Mouse (Mus musculus): ENCODE data around the gene Scml4. TPM values are rescaled to one million over a fixed set of nuclear protein-coding genes. Genes with fewer than 3 reads are reported as not detected.

Gene Scml4
- polyA plus RNA-seq (2012; rRNA removed): 0.56 and 0.65 TPM in 2 replicates

DNA sequence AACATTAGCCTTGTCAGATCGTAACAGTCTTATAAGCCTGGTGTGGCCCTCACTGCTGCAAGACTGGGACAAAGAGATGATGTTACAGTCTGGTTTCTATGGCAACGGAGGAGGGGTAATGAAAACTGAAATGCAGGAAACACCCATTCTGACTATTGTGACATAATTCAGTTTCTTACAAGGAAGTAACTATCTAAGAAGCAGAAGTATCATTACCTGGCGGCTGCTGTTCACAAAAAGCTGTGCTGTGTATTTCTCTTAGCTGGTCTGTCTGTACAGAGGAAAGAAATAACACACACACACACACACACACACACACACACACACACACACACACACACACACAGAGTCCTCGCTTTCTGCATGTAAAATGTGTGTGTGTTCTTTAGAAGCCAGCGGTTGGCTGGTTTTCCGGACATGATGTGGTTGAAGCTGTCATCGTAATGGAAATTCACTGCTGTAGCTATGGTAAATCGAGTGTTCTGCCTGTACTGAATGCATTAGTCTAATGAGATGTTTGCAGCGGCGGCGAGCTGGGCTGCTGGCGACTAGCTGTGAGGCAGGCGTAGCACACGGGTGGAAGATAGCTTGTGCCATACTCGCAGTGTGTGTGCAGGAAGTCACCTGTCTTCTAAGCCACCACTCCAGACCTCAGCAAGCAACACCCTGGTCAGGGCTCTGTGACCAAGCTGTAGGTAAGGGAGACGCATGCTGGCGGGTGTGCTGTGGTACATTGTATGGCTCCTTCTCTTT lies at the start of gene Scml4:
TSS of gene Scml4 (plus strand) at position 212 of the 753 bp plus-strand sequence.
- no peaks in the 10 kb centered on the region; the same call in 1 of the 2 replicates for H3K4me1 ChIP-seq (ENCODE audit: control insufficient read depth, insufficient read depth, low read length)
- H3K27ac ChIP-seq (ENCODE audit: control insufficient read depth, insufficient read depth, low read depth, low read length): no peak within 1 kb of the TSS
- no peak for TF ChIP-seq CTCF (IDR thresholded peaks at IDR 0.05; ENCODE audit: control insufficient read depth, insufficient read depth, insufficient replicate concordance, low read depth, low read length)
- peak; percentile 31; the same call in 1 of the 2 replicates for TF ChIP-seq POLR2A (IDR thresholded peaks at IDR 0.05; ENCODE audit: control insufficient read depth, low read depth, low read length)
- H3K27me3 ChIP-seq (ENCODE audit: control insufficient read depth, insufficient read depth, low read length): no peaks in the 10 kb centered on the region
- no peaks in the 10 kb centered on the region for H3K36me3 ChIP-seq (ENCODE audit: control insufficient read depth, insufficient read depth, low read length)
- peak within 1 kb of the TSS; percentile 78 for H3K4me3 ChIP-seq (ENCODE audit: control insufficient read depth, low read depth, low read length)

DNA sequence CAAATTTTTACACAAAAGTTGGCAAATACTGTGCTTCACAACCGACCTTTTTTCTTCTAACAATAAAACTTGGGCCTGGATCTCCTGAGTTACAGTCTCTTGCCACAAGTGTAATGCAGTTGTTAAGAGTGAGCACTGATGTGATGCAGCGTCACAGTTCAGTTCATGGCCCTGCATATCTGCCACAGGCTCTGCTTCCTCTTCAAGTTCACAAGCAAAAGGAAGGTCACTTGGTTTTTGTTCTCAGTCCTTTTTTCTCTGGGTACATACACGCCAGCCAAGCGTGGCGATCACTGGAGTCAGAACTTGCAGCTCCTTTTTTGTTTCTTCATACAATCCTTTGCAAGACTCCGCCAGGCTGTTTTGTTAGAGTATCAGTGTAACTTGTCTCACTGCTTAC lies 34.2 kb upstream of the Scml4 start:
- Histone ChIP-seq H3K4me1 (ENCODE audit: control insufficient read depth, insufficient read depth, low read length) (no peaks in the 10 kb centered on the region), H3K27ac (ENCODE audit: control insufficient read depth, insufficient read depth, low read depth, low read length) (no peak overlapping the region), H3K36me3 (ENCODE audit: control insufficient read depth, insufficient read depth, low read length) (no peaks in the 10 kb centered on the region; the same call in 1 of the 2 replicates), H3K4me3 (ENCODE audit: control insufficient read depth, low read depth, low read length) (no peak overlapping the region), H3K27me3 (ENCODE audit: control insufficient read depth, insufficient read depth, low read length) (no peaks in the 10 kb centered on the region)
- TF ChIP-seq POLR2A (IDR thresholded peaks at IDR 0.05; ENCODE audit: control insufficient read depth, low read depth, low read length): no peak
- no peak for TF ChIP-seq CTCF (IDR thresholded peaks at IDR 0.05; ENCODE audit: control insufficient read depth, insufficient read depth, insufficient replicate concordance, low read depth, low read length)

- TF ChIP-seq CTCF (IDR thresholded peaks at IDR 0.05; ENCODE audit: control insufficient read depth, insufficient read depth, insufficient replicate concordance, low read depth, low read length) (no peak), POLR2A (IDR thresholded peaks at IDR 0.05; ENCODE audit: control insufficient read depth, low read depth, low read length) (no peak)
- H3K27me3 ChIP-seq (ENCODE audit: control insufficient read depth, insufficient read depth, low read length): no peaks in the 10 kb centered on the region
- H3K4me3 ChIP-seq (ENCODE audit: control insufficient read depth, low read depth, low read length): no peak overlapping the region
- no peak overlapping the region for H3K27ac ChIP-seq (ENCODE audit: control insufficient read depth, insufficient read depth, low read depth, low read length)
- H3K36me3 ChIP-seq (ENCODE audit: control insufficient read depth, insufficient read depth, low read length): no peaks in the 10 kb centered on the region; the same call in 1 of the 2 replicates
- no peaks in the 10 kb centered on the region for H3K4me1 ChIP-seq (ENCODE audit: control insufficient read depth, insufficient read depth, low read length)
Observed at GRCm38 (mm10) chr10:42827155-42827554, 33.0 kb upstream of the Scml4 start.

- no peak overlapping the region for H3K4me3 ChIP-seq (ENCODE audit: control insufficient read depth, low read depth, low read length)
- H3K27ac ChIP-seq (ENCODE audit: control insufficient read depth, insufficient read depth, low read depth, low read length): no peak overlapping the region
- no peaks in the 10 kb centered on the region for H3K27me3 ChIP-seq (ENCODE audit: control insufficient read depth, insufficient read depth, low read length)
- no peaks in the 10 kb centered on the region for H3K4me1 ChIP-seq (ENCODE audit: control insufficient read depth, insufficient read depth, low read length)
- TF ChIP-seq CTCF (IDR thresholded peaks at IDR 0.05; ENCODE audit: control insufficient read depth, insufficient read depth, insufficient replicate concordance, low read depth, low read length): no peak
- TF ChIP-seq POLR2A (IDR thresholded peaks at IDR 0.05; ENCODE audit: control insufficient read depth, low read depth, low read length): no peak
- H3K36me3 ChIP-seq (ENCODE audit: control insufficient read depth, insufficient read depth, low read length): no peaks in the 10 kb centered on the region; the same call in none of the 2 replicates
Observed at GRCm38 (mm10) chr10:42830007-42830406, 30.2 kb upstream of the Scml4 start.

DNA sequence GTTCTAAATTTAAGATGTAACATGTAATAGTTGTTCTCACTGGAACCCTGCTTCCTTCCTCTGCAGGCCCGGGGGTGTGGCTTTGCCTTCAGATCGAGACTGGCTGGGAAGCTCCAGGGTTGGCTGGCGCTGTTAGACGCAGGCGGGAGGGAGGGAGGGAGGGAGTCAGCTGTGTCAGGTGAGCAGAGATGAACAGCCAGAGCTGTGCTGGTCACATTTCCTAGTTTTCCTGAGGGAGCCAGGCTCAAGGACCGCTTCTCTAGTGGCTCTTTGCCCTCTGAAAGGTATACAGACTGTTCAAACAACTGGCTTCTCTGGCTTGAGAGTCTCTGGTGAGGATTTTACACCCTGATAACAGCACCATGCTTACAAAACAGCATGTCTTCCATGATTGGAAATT lies 29.8 kb upstream of the Scml4 start:
- no peak overlapping the region for H3K4me3 ChIP-seq (ENCODE audit: control insufficient read depth, low read depth, low read length)
- TF ChIP-seq POLR2A (IDR thresholded peaks at IDR 0.05; ENCODE audit: control insufficient read depth, low read depth, low read length): no peak
- TF ChIP-seq CTCF (IDR thresholded peaks at IDR 0.05; ENCODE audit: control insufficient read depth, insufficient read depth, insufficient replicate concordance, low read depth, low read length): no peak
- H3K4me1 ChIP-seq (ENCODE audit: control insufficient read depth, insufficient read depth, low read length): no peaks in the 10 kb centered on the region
- no peak overlapping the region for H3K27ac ChIP-seq (ENCODE audit: control insufficient read depth, insufficient read depth, low read depth, low read length)
- no peaks in the 10 kb centered on the region for H3K27me3 ChIP-seq (ENCODE audit: control insufficient read depth, insufficient read depth, low read length)
- no peaks in the 10 kb centered on the region; the same call in none of the 2 replicates for H3K36me3 ChIP-seq (ENCODE audit: control insufficient read depth, insufficient read depth, low read length)

DNA sequence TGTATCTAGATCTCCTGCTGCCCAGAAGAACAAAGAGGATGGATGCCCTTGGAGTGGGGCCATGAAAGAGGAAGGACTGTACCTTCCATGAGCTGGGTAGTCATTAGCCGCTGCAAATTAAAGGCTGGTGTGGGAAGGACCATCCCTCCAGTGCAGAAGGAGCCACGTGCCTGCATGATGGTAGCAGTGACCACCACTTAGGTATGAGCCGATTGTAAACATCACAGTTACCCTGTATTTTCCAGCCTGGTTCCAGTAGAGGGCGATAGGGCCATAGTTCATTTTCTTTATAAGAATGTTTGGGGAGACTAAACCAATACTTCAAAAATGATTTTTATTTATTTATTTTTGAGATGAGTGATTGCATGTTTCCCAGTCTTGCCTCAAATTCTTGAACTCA lies 27.5 kb upstream of the Scml4 start:
- Histone ChIP-seq H3K36me3 (ENCODE audit: control insufficient read depth, insufficient read depth, low read length) (no peaks in the 10 kb centered on the region; the same call in none of the 2 replicates), H3K4me1 (ENCODE audit: control insufficient read depth, insufficient read depth, low read length) (no peaks in the 10 kb centered on the region), H3K27ac (ENCODE audit: control insufficient read depth, insufficient read depth, low read depth, low read length) (no peak overlapping the region), H3K4me3 (ENCODE audit: control insufficient read depth, low read depth, low read length) (no peak overlapping the region), H3K27me3 (ENCODE audit: control insufficient read depth, insufficient read depth, low read length) (no peaks in the 10 kb centered on the region)
- TF ChIP-seq POLR2A (IDR thresholded peaks at IDR 0.05; ENCODE audit: control insufficient read depth, low read depth, low read length) (no peak), CTCF (IDR thresholded peaks at IDR 0.05; ENCODE audit: control insufficient read depth, insufficient read depth, insufficient replicate concordance, low read depth, low read length) (no peak)

DNA sequence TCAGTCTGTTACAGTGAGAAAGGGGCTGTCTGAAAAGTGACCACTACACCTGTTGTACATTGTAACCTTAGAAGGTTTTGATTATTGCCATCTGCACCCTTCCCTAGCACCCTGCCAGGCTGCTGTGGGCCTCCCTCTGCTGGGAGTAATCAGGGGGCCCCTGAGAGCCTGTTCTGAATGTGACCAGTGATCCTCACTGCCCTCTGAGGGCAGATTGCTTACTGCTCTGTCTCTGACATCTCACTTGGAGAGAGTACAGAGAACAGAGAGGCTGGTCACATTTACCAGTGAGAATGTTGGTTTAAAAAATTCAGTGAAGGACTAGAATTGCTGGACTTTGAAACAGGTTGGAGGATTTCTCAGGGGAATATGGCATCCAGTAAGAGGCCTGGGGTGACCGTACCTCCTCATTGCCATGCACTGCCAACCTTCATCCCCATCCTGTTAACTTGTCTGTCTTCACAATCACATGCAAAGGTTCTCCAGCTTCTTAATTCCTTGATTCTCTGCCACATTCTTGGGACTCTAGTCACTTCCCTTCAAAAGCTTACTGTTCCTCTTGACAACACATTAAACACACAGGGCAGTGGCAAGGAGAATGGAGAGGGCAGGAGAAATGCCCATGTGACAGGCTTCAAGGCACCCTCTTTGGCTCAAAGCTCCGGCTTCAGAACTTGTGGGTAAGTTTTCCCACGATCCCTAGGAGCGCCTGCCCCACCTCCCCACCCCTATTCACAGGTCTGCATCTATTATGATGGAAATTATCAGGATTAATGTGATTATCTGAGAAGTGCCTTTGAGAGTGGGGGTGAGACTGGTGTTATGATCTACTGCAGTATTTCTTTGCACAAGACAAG lies 26.1 kb upstream of the Scml4 start:
- TF ChIP-seq CTCF (IDR thresholded peaks at IDR 0.05; ENCODE audit: control insufficient read depth, insufficient read depth, insufficient replicate concordance, low read depth, low read length) (no peak), POLR2A (IDR thresholded peaks at IDR 0.05; ENCODE audit: control insufficient read depth, low read depth, low read length) (no peak)
- Histone ChIP-seq H3K27ac (ENCODE audit: control insufficient read depth, insufficient read depth, low read depth, low read length) (no peak overlapping the region), H3K4me3 (ENCODE audit: control insufficient read depth, low read depth, low read length) (no peak overlapping the region), H3K36me3 (ENCODE audit: control insufficient read depth, insufficient read depth, low read length) (no peaks in the 10 kb centered on the region; the same call in 1 of the 2 replicates), H3K4me1 (ENCODE audit: control insufficient read depth, insufficient read depth, low read length) (no peaks in the 10 kb centered on the region), H3K27me3 (ENCODE audit: control insufficient read depth, insufficient read depth, low read length) (no peaks in the 10 kb centered on the region)
